Mouse (Mus musculus): ENCODE measurements around the gene Bcl6.

Gene Bcl6

DNA sequence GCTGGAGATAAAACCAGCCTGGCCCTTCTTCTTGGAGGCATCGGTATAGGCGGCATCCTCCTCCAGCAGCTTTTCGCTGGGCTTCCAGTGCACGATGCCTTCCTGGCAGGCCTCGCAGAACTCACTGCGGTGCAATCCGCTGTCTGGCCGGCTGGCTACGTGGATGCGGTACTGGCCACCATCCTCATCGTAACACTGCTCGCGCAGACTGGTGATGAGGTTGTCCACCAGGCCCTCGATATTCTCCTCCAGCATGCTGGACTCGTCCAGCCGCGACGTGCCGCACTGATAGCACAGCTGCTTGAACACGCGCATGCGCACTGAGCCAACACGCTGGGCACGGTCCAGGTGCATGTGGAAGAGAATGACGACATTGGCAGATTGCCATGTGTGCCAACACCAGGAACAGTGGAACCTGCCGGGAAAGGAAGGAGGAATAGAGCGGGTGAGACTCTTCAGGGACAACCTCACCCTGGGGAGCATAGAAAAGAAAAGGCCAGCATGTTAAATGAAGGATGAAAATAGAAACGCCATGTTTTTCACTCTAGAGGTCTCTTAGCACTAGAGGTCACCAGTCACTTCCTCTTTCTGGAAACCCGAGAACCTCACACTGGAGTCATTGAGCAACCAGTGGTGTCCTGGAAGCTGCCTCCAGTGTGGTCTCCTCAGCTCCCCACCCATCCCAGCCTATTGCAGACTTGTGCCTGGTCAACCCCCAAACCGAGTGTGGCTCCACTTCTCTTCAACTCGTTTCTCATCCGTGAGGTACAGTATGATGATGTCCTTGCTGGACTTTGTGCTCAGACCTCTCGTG, 61.1 kb downstream of the Bcl6 start:
- no peak for DNase-seq (ENCODE audit: low spot score in 2 of 2)

- DNase-seq (ENCODE audit: low spot score in 2 of 2) = no peak
Measured at GRCm38 (mm10) chr16:23922906-23923305, 65.7 kb downstream of the Bcl6 start.

GRCm38 (mm10) chr16:23921697-23922096, 67.0 kb downstream of the Bcl6 start:
- no peak for DNase-seq (ENCODE audit: low spot score in 2 of 2)

DNA sequence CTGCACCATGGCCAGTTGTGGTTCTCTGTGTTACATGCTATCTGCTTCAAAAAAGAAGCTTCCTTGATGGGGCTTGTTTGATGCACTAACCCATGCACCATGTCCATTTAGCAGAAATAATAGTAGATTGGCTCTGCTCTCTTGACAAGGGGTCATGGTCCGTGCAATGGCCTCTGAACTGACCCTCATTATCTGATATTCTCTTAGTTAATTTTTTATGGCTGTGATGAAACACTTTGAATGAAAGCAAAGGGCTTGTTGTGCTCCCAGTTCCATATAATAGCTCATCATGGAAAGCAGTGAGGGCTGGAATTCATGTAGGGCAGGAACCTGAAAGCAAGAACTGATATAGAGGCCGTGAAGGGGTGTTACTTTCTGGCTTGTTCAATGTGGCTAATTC, 69.2 kb downstream of the Bcl6 start:
- DNase-seq (ENCODE audit: low spot score in 2 of 2) = no peak

All from urinary bladder, postnatal 36 days (tissue).